Comparison of ENCODE assay signal across 24 mouse cellular contexts in genomic region chr2:102533437-102533836, GRCm38 (mm10). TPM values are rescaled to one million over a fixed set of nuclear protein-coding genes. Genes with fewer than 3 reads are reported as not detected.
"Had no signal": no experiment of that assay in that cellular context is flagged by ENCODE, and none has a peak within 500 bp of the region (broad histone marks: within the 10 kb centered on the region; RNA-seq: fewer than 3 reads in every experiment).

No protein-coding gene starts in this region.

- H3K27ac ChIP-seq: kidney, embryonic 15.5 days; left cerebral cortex, adult 2 months; limb, embryonic 12.5 days; liver, embryonic 12.5 days; liver, embryonic 15.5 days; midbrain, embryonic 12.5 days; midbrain, embryonic 15.5 days; neural tube, embryonic 13.5 days had no signal

- H3K4me1 ChIP-seq: kidney, embryonic 15.5 days; liver, embryonic 12.5 days; liver, embryonic 15.5 days; midbrain, embryonic 12.5 days; midbrain, embryonic 15.5 days; neural tube, embryonic 13.5 days had no signal

- ATAC-seq: inflammation-experienced regulatory T-cells, adult 6 months; liver, embryonic 12.5 days; lung, postnatal 0 days; midbrain, embryonic 15.5 days had no signal

- H3K36me3 ChIP-seq: kidney, embryonic 15.5 days; limb, embryonic 12.5 days; liver, embryonic 12.5 days; liver, embryonic 15.5 days; midbrain, embryonic 12.5 days; midbrain, embryonic 15.5 days; neural tube, embryonic 13.5 days had no signal

- H3K27me3 ChIP-seq: liver, embryonic 12.5 days; liver, embryonic 15.5 days; midbrain, embryonic 12.5 days; midbrain, embryonic 15.5 days; neural tube, embryonic 13.5 days had no signal

- H3K9me3 ChIP-seq: kidney, embryonic 15.5 days; limb, embryonic 12.5 days; liver, embryonic 12.5 days; liver, embryonic 15.5 days; midbrain, embryonic 12.5 days; midbrain, embryonic 15.5 days; neural tube, embryonic 13.5 days had no signal

- H3K9ac ChIP-seq: kidney, embryonic 15.5 days; limb, embryonic 12.5 days; liver, embryonic 12.5 days; liver, embryonic 15.5 days; midbrain, embryonic 12.5 days; midbrain, embryonic 15.5 days; neural tube, embryonic 13.5 days had no signal

- DNase-seq: kidney, adult 11 months; kidney, adult 8-10 months; kidney, postnatal 10 days; kidney, postnatal 36 days; layer of hippocampus, postnatal 36 days; liver; lung, adult 18-20 months; lung, postnatal 4 days; right cerebral cortex, adult 18-20 months; right cerebral cortex, postnatal 14 days; right cerebral cortex, postnatal 4 days; thymus, adult 18-20 months; thymus, postnatal 4 days had no signal

- H3K4me3 ChIP-seq: kidney, embryonic 15.5 days; left cerebral cortex, adult 2 months; limb, embryonic 12.5 days; liver, embryonic 12.5 days; liver, embryonic 15.5 days; midbrain, embryonic 12.5 days; midbrain, embryonic 15.5 days; myocyte; neural tube, embryonic 13.5 days had no signal

- H3K4me2 ChIP-seq: kidney, embryonic 15.5 days; limb, embryonic 12.5 days; liver, embryonic 12.5 days; liver, embryonic 15.5 days; midbrain, embryonic 12.5 days; midbrain, embryonic 15.5 days; neural tube, embryonic 13.5 days had no signal

RNA-seq across cellular contexts. Expression of gene Pamr1, which starts 16.4 kb away (rescaled TPM):
- polyA plus RNA-seq: inflammation-experienced regulatory T-cells, adult 6 months; myocyte had no signal
